Mouse (Mus musculus) G1E (cell line): ENCODE data around the gene Grin2b. TPM values are rescaled to one million over a fixed set of nuclear protein-coding genes. Genes with fewer than 3 reads are reported as not detected.

Experiments
- ATAC-seq: 2 replicates; pipeline ENCODE4 v1.8.0; 2016; ENCODE audit warnings: mild to moderate bottlenecking; ENCODE audit not compliant: insufficient number of reproducible peaks, poor library complexity, low FRiP score, severe bottlenecking; ENCODE audit errors: extremely low read depth
- DNase-seq: peaks from one replicate; pipeline ENCODE4 v3.0.0; 2012; ENCODE audit warnings: low spot score
- H3K27me3 ChIP-seq: 2 replicates; pipeline ENCODE4 v1.6.1; 2012; ENCODE audit warnings: mild to moderate bottlenecking, low read length, inconsistent platforms; ENCODE audit not compliant: insufficient read depth
- H3K36me3 ChIP-seq: replicated peaks from 2 replicates; pipeline ENCODE3; 2012; ENCODE audit warnings: mild to moderate bottlenecking, inconsistent platforms
- H3K4me1 ChIP-seq: 2 replicates; pipeline ENCODE4 v1.6.1; 2012; ENCODE audit warnings: low read depth, low read length, inconsistent platforms, mixed read lengths; ENCODE audit not compliant: insufficient read depth
- H3K4me3 ChIP-seq: 2 replicates; pipeline ENCODE4 v1.5.1; 2012; ENCODE audit warnings: low read depth, mild to moderate bottlenecking, inconsistent platforms, low read length, moderate library complexity, mixed read lengths
- H3K9me3 ChIP-seq: replicated peaks from 2 replicates; pipeline ENCODE4 v1.6.1; 2012; ENCODE audit warnings: inconsistent platforms
- CTCF ChIP-seq: IDR thresholded peaks from 2 replicates; pipeline ENCODE4 v1.5.1; 2012; ENCODE audit warnings: low read depth, low read length, inconsistent platforms, mixed read lengths
- GATA1 ChIP-seq: IDR thresholded peaks from 2 replicates; pipeline ENCODE4 v1.6.1; 2012; ENCODE audit warnings: borderline replicate concordance, low read length, inconsistent platforms, mixed read lengths
- GATA2 ChIP-seq: IDR thresholded peaks from 2 replicates; pipeline ENCODE4 v1.6.1; 2012; ENCODE audit warnings: low read depth, low read length, inconsistent platforms, borderline replicate concordance
- POLR2AphosphoS5 ChIP-seq: IDR thresholded peaks from 2 replicates; pipeline ENCODE4 v1.6.1; 2012; ENCODE audit warnings: low read depth, low read length, inconsistent platforms; ENCODE audit not compliant: insufficient replicate concordance
- TAL1 ChIP-seq: conservative IDR thresholded peaks from 2 replicates; pipeline ENCODE4 v1.6.1; 2012; ENCODE audit warnings: low read depth, low read length, inconsistent platforms, mixed read lengths
- polyA plus RNA-seq: library from polyadenylated mRNA; stranded (reverse); fragments of >175 nt; gene quantifications from 2 replicates; pipeline ENCODE4 v1.2.3, GENCODE M21; 2012
- total RNA-seq, 2 experiments: library from RNA; stranded (forward) in 1 of 2; stranded (reverse) in 1 of 2; fragments of 200-1000 nt in 1 of 2; fragments of >200 nt in 1 of 2; fragmentation: Nextera tagmentation in 1 of 2; gene quantifications; 2 replicates each; pipeline ENCODE4 v1.2.3; 2014 to 2017

The Grin2b gene
- total and polyA plus RNA-seq, 3 experiments = 0.05 TPM; not detected in 2

DNA sequence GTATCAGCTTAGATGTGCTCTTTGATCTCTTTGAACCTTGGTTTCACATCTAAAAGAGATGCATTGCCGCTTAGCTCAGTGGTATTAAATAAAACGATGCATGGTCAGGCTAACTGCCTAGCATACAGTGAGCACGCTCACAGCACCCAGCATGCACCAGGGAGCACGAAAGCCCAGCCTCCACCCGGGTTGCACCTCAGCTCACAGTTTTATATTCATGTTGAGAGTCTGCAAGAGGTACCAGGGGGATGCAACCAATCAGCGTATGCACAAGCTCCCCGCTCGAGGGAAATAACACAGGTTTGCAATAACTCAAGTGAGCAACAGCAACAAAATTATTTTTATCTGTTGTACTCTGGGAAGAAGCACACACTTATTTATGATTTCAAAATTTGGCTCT, 131.5 kb downstream of the Grin2b start:
- no peak for ATAC-seq
- Histone ChIP-seq H3K4me3 (no peak overlapping the region), H3K4me1 (no peaks in the 10 kb centered on the region), H3K9me3 (peaks cover 63% of the 10 kb centered on the region), H3K27me3 (no peaks in the 10 kb centered on the region), H3K36me3 (no peaks in the 10 kb centered on the region)
- TF ChIP-seq GATA2 = no peak
- no peak for TF ChIP-seq POLR2AphosphoS5
- TF ChIP-seq CTCF = no peak
- TF ChIP-seq GATA1 = no peak
- TF ChIP-seq TAL1 = no peak
- no peak for DNase-seq

DNA sequence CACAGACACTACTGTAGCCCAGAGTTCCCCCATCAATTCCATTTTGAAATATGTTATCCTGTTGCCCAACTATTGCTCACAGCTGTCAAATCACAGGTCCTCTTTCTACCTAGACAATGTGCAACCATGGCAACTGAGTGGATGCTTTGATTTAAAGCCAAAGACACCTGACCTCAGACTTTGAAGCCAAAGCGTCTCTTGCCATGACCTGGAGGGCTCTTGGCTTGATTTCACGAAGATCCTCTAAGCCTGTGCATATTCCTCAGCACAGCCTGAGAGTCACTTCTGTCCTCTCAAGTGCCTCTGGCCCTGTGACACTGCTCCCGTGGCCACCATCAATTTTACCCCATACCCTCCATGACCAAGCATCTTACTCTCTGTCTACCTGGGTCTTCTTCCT, 132.4 kb downstream of the Grin2b start:
- no peak for ATAC-seq
- Histone ChIP-seq H3K4me1 (no peaks in the 10 kb centered on the region), H3K9me3 (peaks cover 59% of the 10 kb centered on the region), H3K4me3 (no peak overlapping the region), H3K36me3 (no peaks in the 10 kb centered on the region), H3K27me3 (no peaks in the 10 kb centered on the region)
- DNase-seq = no peak
- TF ChIP-seq CTCF = no peak
- TF ChIP-seq GATA1 = no peak
- no peak for TF ChIP-seq GATA2

DNA sequence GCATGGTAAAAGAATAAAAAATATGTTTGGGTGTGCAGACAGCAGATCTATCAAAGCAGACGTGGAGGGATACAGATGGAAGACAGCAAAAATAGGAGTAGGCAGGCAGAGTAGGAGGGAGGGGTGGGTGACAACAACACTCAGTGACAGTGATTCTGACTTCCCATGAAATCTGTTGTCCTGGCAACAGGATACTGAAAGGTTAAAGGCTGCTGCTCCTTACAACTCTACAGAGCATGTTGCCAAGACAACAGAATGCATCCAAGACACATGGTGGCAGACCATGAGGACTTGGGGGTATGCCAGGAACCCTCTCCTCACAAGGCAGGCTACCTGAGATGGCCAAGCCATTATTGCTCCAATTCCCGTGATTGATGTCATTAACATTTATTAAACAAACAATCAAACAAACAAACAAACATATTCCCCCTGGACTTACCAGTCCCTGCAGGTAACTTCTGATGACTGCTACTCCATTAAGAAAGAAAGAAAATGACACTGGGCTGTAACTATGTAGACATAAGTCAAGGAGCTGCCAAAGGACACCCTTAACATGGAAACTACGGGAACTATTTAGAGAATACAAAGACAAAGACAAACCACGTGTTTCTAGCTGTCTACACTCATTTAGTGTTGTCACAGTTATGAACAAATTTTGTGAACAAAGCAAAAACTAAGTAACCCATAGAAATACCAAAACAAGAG, 143.9 kb downstream of the Grin2b start:
- ATAC-seq = no peak
- no peak overlapping the region for H3K4me3 ChIP-seq
- H3K36me3 ChIP-seq = no peaks in the 10 kb centered on the region
- H3K27me3 ChIP-seq = no peaks in the 10 kb centered on the region
- DNase-seq = no peak
- no peaks in the 10 kb centered on the region for H3K4me1 ChIP-seq
- no peak for TF ChIP-seq CTCF
- no peak for TF ChIP-seq TAL1
- TF ChIP-seq POLR2AphosphoS5 = no peak
- TF ChIP-seq GATA1 = no peak
- TF ChIP-seq GATA2 = no peak
- H3K9me3 ChIP-seq = peaks cover 58% of the 10 kb centered on the region

DNA sequence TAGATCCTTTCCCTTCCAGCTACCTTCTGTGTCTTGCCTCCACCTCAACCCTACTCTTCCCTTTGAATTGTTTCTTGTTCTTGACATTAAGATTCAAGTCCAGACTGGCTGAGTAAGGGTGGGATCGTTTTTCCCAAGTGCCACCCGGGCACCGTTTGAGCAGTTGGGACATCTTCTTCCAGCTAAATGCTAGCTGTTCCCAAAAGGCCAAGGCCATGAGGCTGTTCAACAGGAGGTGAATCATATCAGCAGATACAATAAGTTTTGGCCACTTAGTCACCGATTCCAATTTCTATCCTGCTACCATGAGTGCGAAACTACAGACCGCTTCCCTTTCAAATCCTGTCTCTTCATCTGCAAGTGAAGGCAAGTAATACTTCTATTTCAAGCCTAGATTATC, 146.4 kb downstream of the Grin2b start:
- no peaks in the 10 kb centered on the region for H3K36me3 ChIP-seq
- TF ChIP-seq TAL1 = no peak
- TF ChIP-seq CTCF = no peak
- no peak for TF ChIP-seq POLR2AphosphoS5
- no peak for TF ChIP-seq GATA1
- TF ChIP-seq GATA2 = no peak
- peaks cover 64% of the 10 kb centered on the region for H3K9me3 ChIP-seq
- no peak for ATAC-seq
- no peaks in the 10 kb centered on the region for H3K4me1 ChIP-seq
- H3K27me3 ChIP-seq = no peaks in the 10 kb centered on the region
- DNase-seq = no peak
- H3K4me3 ChIP-seq = no peak overlapping the region

DNA sequence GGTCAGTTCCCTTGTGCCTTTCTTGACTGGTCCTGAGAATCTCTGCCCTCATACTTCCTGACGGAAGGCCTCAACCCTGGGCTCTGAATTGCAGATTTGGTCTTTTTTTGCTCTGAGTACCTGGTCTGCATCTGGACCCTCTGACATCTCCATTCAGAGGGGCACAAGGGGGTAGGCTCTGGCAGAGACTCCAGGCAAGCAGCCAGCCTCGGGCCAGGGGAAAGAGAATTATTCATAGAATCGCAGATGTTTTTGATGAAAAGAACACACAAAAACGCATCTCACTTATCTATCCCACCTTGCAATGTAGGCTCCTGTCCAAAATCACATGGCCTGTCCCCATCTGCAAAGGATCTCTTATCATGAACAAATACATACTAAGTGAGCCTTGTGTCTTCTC, 147.5 kb downstream of the Grin2b start:
- Histone ChIP-seq H3K4me1 (no peaks in the 10 kb centered on the region), H3K27me3 (no peaks in the 10 kb centered on the region), H3K4me3 (no peak overlapping the region), H3K9me3 (peaks cover 71% of the 10 kb centered on the region), H3K36me3 (no peaks in the 10 kb centered on the region)
- ATAC-seq = no peak
- TF ChIP-seq GATA1 = no peak
- no peak for TF ChIP-seq CTCF
- no peak for TF ChIP-seq POLR2AphosphoS5
- TF ChIP-seq TAL1 = no peak
- no peak for TF ChIP-seq GATA2
- DNase-seq = no peak

DNA sequence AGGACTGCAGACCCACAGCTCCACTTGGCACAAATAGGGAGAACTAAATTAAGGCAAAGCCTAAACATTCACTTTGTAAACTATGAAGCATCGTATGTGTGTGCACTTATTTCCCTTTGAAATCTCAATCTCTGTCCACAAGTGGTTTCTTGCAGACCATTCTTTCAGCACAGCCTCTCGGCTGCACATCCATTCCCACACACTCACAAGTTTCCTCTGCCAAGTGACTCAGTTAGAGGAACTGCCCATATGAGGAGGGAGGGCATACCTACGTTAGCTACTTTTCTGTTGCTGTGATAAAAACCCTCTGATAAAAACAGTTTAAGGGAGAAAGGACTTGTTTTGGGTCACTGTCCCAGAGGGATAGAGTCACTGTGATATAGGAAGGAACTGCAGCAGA, 152.9 kb downstream of the Grin2b start:
- H3K27me3 ChIP-seq = no peaks in the 10 kb centered on the region
- ATAC-seq = no peak
- DNase-seq = no peak
- no peaks in the 10 kb centered on the region for H3K36me3 ChIP-seq
- no peaks in the 10 kb centered on the region for H3K4me1 ChIP-seq
- TF ChIP-seq POLR2AphosphoS5 (no peak), GATA1 (no peak)
- H3K9me3 ChIP-seq = peaks cover 55% of the 10 kb centered on the region
- no peak overlapping the region for H3K4me3 ChIP-seq
